Mouse (Mus musculus) CH12.LX (cell line): ENCODE data around the gene Cntfr.

ENCODE experiments used
- BHLHE40 ChIP-seq: IDR thresholded peaks from 2 replicates; pipeline ENCODE4 v1.6.1; 2011; ENCODE audit warnings: mild to moderate bottlenecking, low read depth, low read length, improper control_type of control experiment
- CHD2 ChIP-seq: IDR thresholded peaks from 2 replicates; pipeline ENCODE4 v1.6.1; 2011; ENCODE audit warnings: low read length, improper control_type of control experiment
- CTCF ChIP-seq, 2 experiments: IDR thresholded peaks in 1 of 2; conservative IDR thresholded peaks in 1 of 2; 2 replicates each; pipeline ENCODE4 v1.5.1; 2011 to 2012; ENCODE audit warnings: low read depth in 2 of 2, low read length in 2 of 2, improper control_type of control experiment in 1 of 2, inconsistent platforms in 1 of 2, mild to moderate bottlenecking in 1 of 2, moderate library complexity in 1 of 2
- EP300 ChIP-seq: IDR thresholded peaks from 2 replicates; pipeline ENCODE4 v1.6.1; 2011; ENCODE audit warnings: low read length, improper control_type of control experiment
- MAFK ChIP-seq: IDR thresholded peaks from 2 replicates; pipeline ENCODE4 v1.6.1; 2011; ENCODE audit warnings: low read length, improper control_type of control experiment; ENCODE audit not compliant: insufficient replicate concordance
- POLR2A ChIP-seq: IDR thresholded peaks from 2 replicates; pipeline ENCODE4 v1.6.1; 2011; ENCODE audit warnings: low read depth, mild to moderate bottlenecking, improper control_type of control experiment, low read length
- SMC3 ChIP-seq: IDR thresholded peaks from 2 replicates; pipeline ENCODE4 v1.6.1; 2011; ENCODE audit warnings: low read depth, low read length, improper control_type of control experiment
- UBTF ChIP-seq: IDR thresholded peaks from 2 replicates; pipeline ENCODE4 v1.6.1; 2012; ENCODE audit warnings: low read depth, mild to moderate bottlenecking, inconsistent platforms, low read length, improper control_type of control experiment, moderate library complexity

- TF ChIP-seq POLR2A (no peak), EP300 (no peak), MAFK (no peak), CHD2 (no peak), SMC3 (no peak), CTCF (conservative IDR thresholded peaks at IDR 0.05 in 1 of 2, IDR thresholded peaks at IDR 0.05 in 1 of 2; ENCODE audit: low read depth in 2 of 2, low read length in 2 of 2) (peak in 1 of 2 experiments; percentile 41; a peak in 2 of 4 replicates), UBTF (no peak), BHLHE40 (no peak)
Observed at GRCm38 (mm10) chr4:41710229-41710628, 13.3 kb upstream of the Cntfr start.
